Comparison of ENCODE assay signal across 7 mouse cellular contexts in genomic region chr5:146232816-146233215, GRCm38 (mm10). TPM values are rescaled to one million over a fixed set of nuclear protein-coding genes. Genes with fewer than 3 reads are reported as not detected.
DNase-seq lines count a peak whose midpoint lies in the region; ATAC-seq and TF ChIP-seq lines count a peak whose summit lies in the region.

No protein-coding gene starts in this region.

- H3K27me3 ChIP-seq in lung, embryonic 15.5 days = no peaks in the 10 kb centered on the region
- no peaks in the 10 kb centered on the region for H3K27me3 ChIP-seq in forebrain, embryonic 14.5 days (replicated peaks; ENCODE audit: control insufficient read depth, insufficient read depth, low read length)
- H3K27me3 ChIP-seq in limb, embryonic 14.5 days (ENCODE audit: control insufficient read depth, insufficient read depth, low read length) = no peaks in the 10 kb centered on the region
- H3K27me3 ChIP-seq in stomach, embryonic 16.5 days (ENCODE audit: control insufficient read depth, insufficient read depth, low read length) = no peaks in the 10 kb centered on the region

- no peak for TF ChIP-seq POLR2A in limb, embryonic 14.5 days (IDR thresholded peaks at IDR 0.05; ENCODE audit: borderline replicate concordance, extremely low read depth, insufficient read depth, insufficient read length)

- intact Hi-C loops in left cerebral cortex, postnatal 4 days (cut with DNase I) = loop anchor here (10.0 kb wide), 1 partner anchor 52 kb away; no protein-coding TSS in a partner anchor

- peaks cover 15% of the 10 kb centered on the region for H3K4me1 ChIP-seq in lung, embryonic 15.5 days
- peaks cover 10% of the 10 kb centered on the region for H3K4me1 ChIP-seq in forebrain, embryonic 14.5 days (ENCODE audit: control insufficient read depth, insufficient read depth, low read length)
- H3K4me1 ChIP-seq in limb, embryonic 14.5 days (ENCODE audit: control insufficient read depth, insufficient read depth, low read length) = peaks cover 4% of the 10 kb centered on the region; the same call in 1 of the 2 replicates
- peaks cover 11% of the 10 kb centered on the region for H3K4me1 ChIP-seq in stomach, embryonic 16.5 days (ENCODE audit: control insufficient read depth, insufficient read depth, low read length)

- no peak for DNase-seq in lung, postnatal 14 days
- DNase-seq in forebrain, embryonic 14.5 days (ENCODE audit: low spot score) = no peak
- no peak for DNase-seq in limb, embryonic 14.5 days (ENCODE audit: low spot score)
- DNase-seq in left cerebral cortex, postnatal 4 days = no peak
- no peak for DNase-seq in layer of hippocampus, postnatal 25 days (ENCODE audit: extremely low spot score in 1 of 2, low spot score in 1 of 2)

- H3K4me2 ChIP-seq in lung, embryonic 15.5 days = peak overlapping the region; percentile 63
- H3K4me2 ChIP-seq in forebrain, embryonic 14.5 days (ENCODE audit: low read length) = peak overlapping the region; percentile 80
- H3K4me2 ChIP-seq in limb, embryonic 14.5 days (replicated peaks; ENCODE audit: low read depth, low read length, severe bottlenecking) = peak overlapping the region; percentile 85
- H3K4me2 ChIP-seq in stomach, embryonic 16.5 days (ENCODE audit: low read depth, low read length) = peak overlapping the region; percentile 65

- H3K27ac ChIP-seq in lung, embryonic 15.5 days = no peak overlapping the region
- no peak overlapping the region for H3K27ac ChIP-seq in forebrain, embryonic 14.5 days (ENCODE audit: low read depth, low read length)
- no peak overlapping the region for H3K27ac ChIP-seq in limb, embryonic 14.5 days (replicated peaks; ENCODE audit: low read depth, low read length)
- no peak overlapping the region for H3K27ac ChIP-seq in stomach, embryonic 16.5 days (ENCODE audit: low read length)

- no peaks in the 10 kb centered on the region for H3K9me3 ChIP-seq in lung, embryonic 15.5 days
- H3K9me3 ChIP-seq in forebrain, embryonic 14.5 days (replicated peaks; ENCODE audit: control insufficient read depth, low read length) = no peaks in the 10 kb centered on the region
- H3K9me3 ChIP-seq in limb, embryonic 14.5 days (ENCODE audit: control insufficient read depth, low read length) = no peaks in the 10 kb centered on the region
- H3K9me3 ChIP-seq in stomach, embryonic 16.5 days (replicated peaks; ENCODE audit: control insufficient read depth, low read length) = no peaks in the 10 kb centered on the region

- no peak for ATAC-seq in lung, embryonic 15.5 days (ENCODE audit: borderline replicate concordance, extremely low read depth, low FRiP score, low TSS enrichment)
- no peak for ATAC-seq in forebrain, embryonic 14.5 days
- ATAC-seq in limb, embryonic 14.5 days (ENCODE audit: low FRiP score, low read depth) = no peak
- no peak for ATAC-seq in stomach, embryonic 16.5 days (ENCODE audit: insufficient read depth, low FRiP score)

- H3K36me3 ChIP-seq in lung, embryonic 15.5 days = no peaks in the 10 kb centered on the region
- no peaks in the 10 kb centered on the region for H3K36me3 ChIP-seq in forebrain, embryonic 14.5 days (ENCODE audit: control insufficient read depth, insufficient read depth, low read length)
- H3K36me3 ChIP-seq in limb, embryonic 14.5 days (ENCODE audit: control insufficient read depth, insufficient read depth, low read length) = no peaks in the 10 kb centered on the region
- no peaks in the 10 kb centered on the region for H3K36me3 ChIP-seq in stomach, embryonic 16.5 days (ENCODE audit: control insufficient read depth, insufficient read depth, low read length)

- WGBS in lung, embryonic 15.5 days = 37% methylated on average over 11 of the region's 11 CpGs
- WGBS in forebrain, embryonic 14.5 days = 62% methylated on average over 11 of the region's 11 CpGs
- WGBS in limb, embryonic 14.5 days = 64% methylated on average over 11 of the region's 11 CpGs
- WGBS in stomach, embryonic 16.5 days = 40% methylated on average over 11 of the region's 11 CpGs

- H3K9ac ChIP-seq in lung, embryonic 15.5 days = peak overlapping the region; percentile 88
- H3K9ac ChIP-seq in forebrain, embryonic 14.5 days (ENCODE audit: low read length) = peak overlapping the region; percentile 88
- H3K9ac ChIP-seq in limb, embryonic 14.5 days (ENCODE audit: low read depth, low read length, severe bottlenecking) = no peak overlapping the region
- peak overlapping the region; percentile 50 for H3K9ac ChIP-seq in stomach, embryonic 16.5 days (ENCODE audit: low read length)

- H3K4me3 ChIP-seq in lung, embryonic 15.5 days = peak overlapping the region; percentile 86
- peak overlapping the region; percentile 72 for H3K4me3 ChIP-seq in forebrain, embryonic 14.5 days (ENCODE audit: low read depth, low read length)
- H3K4me3 ChIP-seq in limb, embryonic 14.5 days (replicated peaks; ENCODE audit: low read length) = peak overlapping the region; percentile 77; the same call in 1 of the 2 replicates
- H3K4me3 ChIP-seq in stomach, embryonic 16.5 days (replicated peaks; ENCODE audit: low read length) = peak overlapping the region; percentile 83

RNA-seq across cellular contexts. Expression of gene Cdk8, which starts 1.8 kb away (rescaled TPM):
- 15.3 and 16.8 TPM in 2 replicates for polyA plus RNA-seq in lung, embryonic 15.5 days (2015; fragmentation: Nextera tagmentation; extraction: Ambion mirVana)
- polyA plus RNA-seq in forebrain, embryonic 14.5 days (2014; fragmentation: Nextera tagmentation; extraction: Ambion mirVana) = 15.9 and 18.9 TPM in 2 replicates
- 68.3 and 75.1 TPM in 2 replicates for polyA plus RNA-seq in limb, embryonic 14.5 days (2012; rRNA removed)
- polyA plus RNA-seq in limb, embryonic 14.5 days (2014; fragmentation: Nextera tagmentation; extraction: Ambion mirVana) = 27.1 and 28.0 TPM in 2 replicates
- 11.5 and 13.0 TPM in 2 replicates for polyA plus RNA-seq in stomach, embryonic 16.5 days (2015; fragmentation: Nextera tagmentation; extraction: Ambion mirVana)
- total RNA-seq in left cerebral cortex, postnatal 4 days (2021) = 10 to 100 TPM; 56.0 to 57.1 TPM
- 10 to 100 TPM; 39.7 to 48.8 TPM for total RNA-seq in layer of hippocampus, postnatal 25 days (2021)

RNA-seq across cellular contexts. Expression of gene Rnf6, which starts 11.5 kb away (rescaled TPM):
- polyA plus RNA-seq in lung, embryonic 15.5 days (2015; fragmentation: Nextera tagmentation; extraction: Ambion mirVana) = 42.4 and 51.7 TPM in 2 replicates
- polyA plus RNA-seq in forebrain, embryonic 14.5 days (2014; fragmentation: Nextera tagmentation; extraction: Ambion mirVana) = 18.9 and 22.8 TPM in 2 replicates
- 16.6 and 25.4 TPM in 2 replicates for polyA plus RNA-seq in limb, embryonic 14.5 days (2012; rRNA removed)
- 36.6 and 37.8 TPM in 2 replicates for polyA plus RNA-seq in limb, embryonic 14.5 days (2014; fragmentation: Nextera tagmentation; extraction: Ambion mirVana)
- polyA plus RNA-seq in stomach, embryonic 16.5 days (2015; fragmentation: Nextera tagmentation; extraction: Ambion mirVana) = 58.1 and 64.6 TPM in 2 replicates
- 10 to 100 TPM; 22.8 to 24.1 TPM for total RNA-seq in left cerebral cortex, postnatal 4 days (2021)
- total RNA-seq in layer of hippocampus, postnatal 25 days (2021) = 10 to 100 TPM; 60.8 to 64.6 TPM

RNA-seq across cellular contexts. Expression of gene 1700001J03Rik, which starts 47.7 kb away (rescaled TPM):
- polyA plus RNA-seq in lung, embryonic 15.5 days (2015; fragmentation: Nextera tagmentation; extraction: Ambion mirVana) = not detected in 2 replicates
- polyA plus RNA-seq in forebrain, embryonic 14.5 days (2014; fragmentation: Nextera tagmentation; extraction: Ambion mirVana) = not detected in 2 replicates
- polyA plus RNA-seq in limb, embryonic 14.5 days (2012; rRNA removed) = 0.38 and 0.68 TPM in 2 replicates
- polyA plus RNA-seq in limb, embryonic 14.5 days (2014; fragmentation: Nextera tagmentation; extraction: Ambion mirVana) = not detected in 2 replicates
- not detected in 2 replicates for polyA plus RNA-seq in stomach, embryonic 16.5 days (2015; fragmentation: Nextera tagmentation; extraction: Ambion mirVana)
- 1 to 10 TPM in 1 of 2 experiments, not detected in 1; 1.1 TPM for total RNA-seq in left cerebral cortex, postnatal 4 days (2021)
- 1 to 10 TPM in 1 of 2 experiments, under 1 TPM in 1; 0.59 to 1.2 TPM for total RNA-seq in layer of hippocampus, postnatal 25 days (2021)
